Mouse (Mus musculus) cerebellum, adult 2 months (tissue): ENCODE measurements at regions not wholly inside any gene's neighbourhood (a gene's known extent, or its start where the extent isn't known, plus 50 kb on each side); places are given as distances from the start of the nearest gene placed in this dataset.

Experiments used
- CTCF ChIP-seq: fragments of 200-500 bp; IDR thresholded peaks from 2 replicates; pipeline ENCODE4 v1.5.1; 2011; ENCODE audit warnings: low read depth, mild to moderate bottlenecking, control low read depth, low read length, moderate library complexity, borderline replicate concordance; ENCODE audit not compliant: insufficient read depth
- POLR2A ChIP-seq: fragments of 200-500 bp; IDR thresholded peaks from 2 replicates; pipeline ENCODE4 v1.6.1; 2011; ENCODE audit warnings: low read length, control low read depth, borderline replicate concordance; ENCODE audit not compliant: insufficient read depth

DNA sequence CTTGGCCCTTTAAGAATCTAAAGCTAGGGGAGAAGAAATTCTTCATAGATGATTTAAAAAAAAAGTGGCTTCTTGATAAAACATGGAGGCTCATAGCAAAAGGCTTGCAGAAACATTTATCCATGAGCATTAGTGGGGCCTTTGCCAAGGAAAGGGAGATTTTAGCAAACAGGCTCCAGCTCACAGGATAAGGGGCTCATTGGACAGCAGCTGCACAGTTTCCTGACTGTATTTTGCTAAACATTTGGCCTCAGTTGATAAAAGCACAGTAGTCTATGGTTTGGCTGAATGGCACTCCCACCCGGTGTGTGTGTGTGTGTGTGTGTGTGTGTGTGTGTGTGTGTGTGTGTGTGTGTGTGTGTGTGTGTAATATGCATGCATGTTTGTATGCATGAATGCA, 228.2 kb upstream of the Ank start:
- TF ChIP-seq CTCF (no peak), POLR2A (no peak)
